Mouse (Mus musculus): ENCODE results near the gene Tpgs1.

Tpgs1 gene

DNA sequence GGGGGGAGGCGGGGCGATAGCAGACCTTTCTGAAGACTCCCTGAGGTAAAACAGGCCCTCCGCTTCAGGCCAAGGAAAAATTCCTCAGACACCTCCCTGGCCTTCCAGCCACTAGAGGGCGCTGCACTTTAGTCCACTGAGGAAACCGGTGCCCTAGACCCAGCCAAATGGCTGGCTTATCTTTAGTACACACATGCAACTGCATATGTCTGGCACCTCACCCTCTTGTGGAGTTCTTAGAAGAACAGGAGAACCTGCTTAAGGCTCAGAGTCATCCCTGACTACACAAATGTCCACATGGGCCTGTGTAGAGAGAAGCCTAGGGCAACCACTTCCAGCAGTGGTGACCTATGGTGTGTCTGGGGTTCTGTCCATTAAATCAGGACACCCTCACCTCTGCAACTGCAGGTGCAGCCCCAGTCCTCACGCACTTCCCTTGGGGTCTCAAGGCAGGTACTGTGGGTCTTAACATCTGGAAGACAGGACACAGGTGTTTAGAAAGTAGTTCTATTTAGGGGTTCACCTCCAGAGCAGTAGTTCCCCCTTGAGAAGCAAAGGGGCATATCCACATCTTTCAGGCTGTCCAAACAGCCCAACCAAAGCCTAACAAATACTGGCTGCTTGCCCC is 43.4 kb downstream of the Tpgs1 start:
- DNase-seq (ENCODE audit: low read depth, low spot score): peak; percentile 79

DNA sequence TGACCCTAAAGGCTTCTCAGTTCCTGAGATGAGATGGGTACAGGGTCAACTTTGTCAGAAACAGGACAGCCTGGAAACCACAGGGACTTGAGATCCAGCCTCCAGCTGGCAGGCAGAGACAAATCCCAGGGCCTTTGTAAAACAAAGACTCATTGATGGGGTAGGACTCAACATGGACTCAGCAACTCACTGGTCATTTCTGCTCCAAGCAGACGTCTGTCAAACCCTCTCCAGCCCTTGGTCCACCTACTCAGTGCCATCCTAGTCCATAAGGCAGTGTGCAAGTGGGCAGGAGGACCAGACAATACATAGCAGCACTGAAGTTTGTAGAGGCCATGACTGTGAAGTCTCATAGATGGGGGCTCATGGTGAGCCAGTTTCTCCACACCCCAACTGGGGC is 44.0 kb downstream of the Tpgs1 start:
- no peak for DNase-seq (ENCODE audit: low read depth, low spot score)

DNA sequence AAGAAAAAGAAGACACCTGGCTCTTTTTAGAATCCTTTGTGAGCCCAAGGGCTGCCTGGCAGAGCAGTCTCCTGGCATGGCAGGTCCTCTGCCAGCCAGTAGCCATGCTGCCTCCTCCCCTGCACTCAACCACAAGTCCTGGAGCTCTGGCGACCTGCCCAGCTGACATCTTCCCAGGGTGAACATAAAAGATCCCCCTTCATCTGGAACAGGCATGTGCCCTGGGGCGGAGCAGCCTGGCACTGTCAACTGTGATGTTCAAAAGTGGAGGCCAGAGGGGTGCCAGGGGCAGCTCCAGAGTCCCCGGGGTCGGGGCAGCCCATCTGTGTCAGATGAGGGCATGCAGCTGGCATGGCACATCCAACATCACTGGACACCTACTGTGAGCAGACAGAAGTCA is 45.8 kb downstream of the Tpgs1 start:
- no peak for DNase-seq (ENCODE audit: low read depth, low spot score)

DNA sequence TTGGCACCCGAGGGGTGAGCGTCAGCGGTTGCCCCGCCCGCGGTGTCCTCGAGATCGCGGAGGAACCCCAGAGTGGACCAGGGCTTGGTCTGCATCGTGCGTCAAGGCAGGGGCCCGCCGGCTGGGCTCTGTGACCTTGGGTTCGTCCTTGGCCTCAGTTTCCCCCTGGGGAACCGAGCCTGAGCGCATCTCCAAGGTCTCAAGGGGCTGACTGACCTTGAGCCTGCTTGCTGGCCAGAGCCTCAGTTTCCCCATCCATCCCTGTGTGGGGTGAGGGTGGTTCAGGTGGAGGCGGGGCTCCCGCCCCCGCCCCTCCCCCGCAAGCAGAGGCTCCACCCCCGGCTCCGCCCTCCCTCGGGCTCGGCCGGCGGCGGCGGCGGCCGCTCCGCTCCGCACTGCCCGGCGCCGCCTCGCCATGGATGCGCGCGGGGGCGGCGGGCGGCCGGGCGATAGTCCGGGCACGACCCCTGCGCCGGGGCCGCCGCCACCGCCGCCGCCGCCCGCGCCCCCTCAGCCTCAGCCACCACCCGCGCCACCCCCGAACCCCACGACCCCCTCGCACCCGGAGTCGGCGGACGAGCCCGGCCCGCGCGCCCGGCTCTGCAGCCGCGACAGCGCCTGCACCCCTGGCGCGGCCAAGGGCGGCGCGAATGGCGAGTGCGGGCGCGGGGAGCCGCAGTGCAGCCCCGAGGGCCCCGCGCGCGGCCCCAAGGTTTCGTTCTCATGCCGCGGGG is 47.3 kb downstream of the Tpgs1 start, which contains the start of gene Hcn2:
TSS of gene Hcn2 (plus strand) at position 381 of the 734 bp plus-strand sequence.
- no peak for DNase-seq (ENCODE audit: low read depth, low spot score)

DNA sequence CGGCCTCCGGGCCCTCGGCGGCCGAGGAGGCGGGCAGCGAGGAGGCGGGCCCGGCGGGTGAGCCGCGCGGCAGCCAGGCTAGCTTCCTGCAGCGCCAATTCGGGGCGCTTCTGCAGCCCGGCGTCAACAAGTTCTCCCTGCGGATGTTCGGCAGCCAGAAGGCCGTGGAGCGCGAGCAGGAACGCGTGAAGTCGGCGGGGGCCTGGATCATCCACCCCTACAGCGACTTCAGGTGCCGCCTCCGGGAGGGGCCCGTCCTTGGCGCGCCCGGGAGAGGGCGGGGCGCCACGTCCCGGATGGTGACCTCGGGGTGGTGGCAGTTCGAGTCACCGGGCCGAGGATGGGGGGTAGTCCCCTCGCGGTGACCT is 47.8 kb downstream of the Tpgs1 start:
- no peak for DNase-seq (ENCODE audit: low read depth, low spot score)

DNA sequence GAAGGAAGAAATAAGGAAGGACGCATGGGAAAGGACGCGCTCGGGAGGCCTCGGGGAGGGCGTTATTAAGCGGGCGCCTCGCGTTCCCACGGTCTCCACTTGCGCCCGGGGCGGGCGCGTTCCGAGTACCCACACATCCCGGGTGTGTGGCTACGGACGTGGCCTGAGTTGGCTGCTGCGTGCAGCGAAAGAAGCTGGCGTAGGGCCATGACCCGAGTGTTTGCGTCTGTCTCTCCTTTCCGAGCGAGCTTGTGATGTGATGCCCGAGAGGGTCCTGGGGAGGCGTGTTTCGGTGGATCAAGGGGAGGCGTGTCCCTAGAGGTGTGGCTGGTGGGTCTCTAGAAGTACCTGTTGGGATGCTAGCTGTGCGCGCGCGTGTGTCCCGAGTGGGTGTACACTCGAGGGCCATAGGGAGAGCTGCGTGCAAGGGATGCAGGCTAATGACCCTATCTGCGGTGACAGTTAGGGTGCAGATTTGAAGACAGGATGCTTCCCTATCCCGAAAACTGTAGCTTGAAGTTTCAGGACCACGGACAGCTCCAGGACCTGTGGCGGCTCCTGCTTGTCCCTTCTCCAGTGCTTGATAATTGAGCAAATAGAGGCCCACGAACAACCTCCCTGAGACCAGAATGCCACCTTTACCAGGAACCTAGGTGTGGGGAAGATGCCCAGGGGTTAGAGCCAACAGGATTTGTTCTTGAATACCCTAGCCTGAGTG is 48.6 kb downstream of the Tpgs1 start:
- no peak for DNase-seq (ENCODE audit: low read depth, low spot score)

DNA sequence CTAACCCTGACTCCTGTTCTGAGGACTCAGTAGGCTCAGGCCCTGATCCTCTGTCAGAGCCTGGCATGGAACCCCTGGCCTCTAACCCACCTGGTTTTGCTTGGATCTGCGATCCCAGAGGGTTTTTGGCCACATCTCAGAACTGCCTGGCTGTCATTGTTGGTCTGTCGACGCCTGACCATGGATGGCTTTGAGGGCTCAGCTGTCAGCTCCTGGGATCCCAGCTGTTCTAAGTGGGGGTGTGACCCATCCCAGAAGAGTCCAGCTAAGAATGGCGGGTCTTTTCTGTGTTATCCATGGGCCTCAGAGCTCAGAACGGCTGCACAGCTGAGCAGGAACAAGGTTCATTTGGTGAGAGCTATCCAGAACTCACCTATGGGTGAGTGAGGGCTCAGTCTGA is 51.9 kb downstream of the Tpgs1 start:
- no peak for DNase-seq (ENCODE audit: low read depth, low spot score)

DNA sequence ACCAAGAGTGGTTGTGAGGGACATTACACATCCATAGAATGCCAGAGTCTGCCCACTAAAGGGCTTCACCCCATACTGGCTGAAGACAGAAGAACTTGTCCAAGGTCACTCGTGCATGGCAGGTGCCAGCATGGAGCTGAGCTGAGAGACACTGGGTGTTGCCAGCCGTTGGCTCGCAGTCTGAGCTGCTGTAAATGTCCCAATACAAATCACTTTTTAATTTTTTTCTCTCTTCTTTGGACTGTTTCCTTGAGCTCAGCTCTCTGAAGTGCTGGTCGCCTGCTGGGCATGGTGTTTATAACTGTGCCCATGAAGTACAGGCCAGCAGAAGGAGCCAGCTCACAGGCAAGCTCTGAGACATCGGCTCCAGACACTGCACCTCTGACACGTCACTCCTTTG is 53.9 kb downstream of the Tpgs1 start:
- DNase-seq (ENCODE audit: low read depth, low spot score): no peak

DNA sequence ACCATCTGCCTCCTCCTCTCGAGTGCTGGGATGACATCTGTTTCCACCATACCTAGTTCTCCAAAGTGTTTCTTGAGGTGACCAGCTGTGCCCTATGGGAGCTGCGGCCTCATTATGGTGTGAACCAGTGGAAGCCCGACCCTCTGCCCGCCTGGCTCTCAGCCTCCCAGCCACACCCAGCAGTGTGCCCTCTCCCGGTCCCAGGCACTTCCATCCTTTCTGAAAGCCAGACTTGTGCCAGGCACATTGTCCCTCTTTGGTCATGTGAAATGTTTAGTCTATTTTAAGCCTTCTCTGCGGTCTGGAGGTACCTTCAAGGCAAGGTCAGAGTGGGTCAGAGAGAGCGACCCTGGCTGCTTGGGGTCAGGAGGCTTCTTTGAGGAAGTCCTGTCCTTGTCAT is 54.5 kb downstream of the Tpgs1 start:
- no peak for DNase-seq (ENCODE audit: low read depth, low spot score)
